Mouse (Mus musculus): ENCODE results near the gene Nyx. TPM values are rescaled to one million over a fixed set of nuclear protein-coding genes. Genes with fewer than 3 reads are reported as not detected.
"Not testable (repeated sequence)": the region's sequence is repeated elsewhere in the genome, so short reads cannot be mapped to it uniquely, and the experiment has no call there.

Nyx gene
- not detected in 2 replicates for total RNA-seq (2014; fragmentation: Nextera tagmentation)
- total RNA-seq (2017): not detected in 2 replicates

GRCm38 (mm10) chrX:13465810-13466209, at the start of gene Nyx:
Gene Nyx (plus strand): TSS chrX:13466110.
- ATAC-seq (replicated peaks; ENCODE audit: low FRiP score, low TSS enrichment, poor library complexity, severe bottlenecking): no peak

GRCm38 (mm10) chrX:13422047-13422446, 43.9 kb upstream of the Nyx start:
- no peak for ATAC-seq (replicated peaks; ENCODE audit: low FRiP score, low TSS enrichment, poor library complexity, severe bottlenecking)

GRCm38 (mm10) chrX:13431421-13431820, 34.5 kb upstream of the Nyx start:
- peak; percentile 50; the same call in 1 of the 2 replicates for ATAC-seq (replicated peaks; ENCODE audit: low FRiP score, low TSS enrichment, poor library complexity, severe bottlenecking)

- ATAC-seq (replicated peaks; ENCODE audit: low FRiP score, low TSS enrichment, poor library complexity, severe bottlenecking): not testable (repeated sequence)
These were observed 29.9 kb upstream of the Nyx start for GRCm38 (mm10) chrX:13436042-13436441.

GRCm38 (mm10) chrX:13456544-13456943, 9.4 kb upstream of the Nyx start:
- not testable (repeated sequence) for ATAC-seq (replicated peaks; ENCODE audit: low FRiP score, low TSS enrichment, poor library complexity, severe bottlenecking)

GRCm38 (mm10) chrX:13458766-13459165, 7.1 kb upstream of the Nyx start:
- ATAC-seq (replicated peaks; ENCODE audit: low FRiP score, low TSS enrichment, poor library complexity, severe bottlenecking): no peak

GRCm38 (mm10) chrX:13461266-13462261, 4.3 kb upstream of the Nyx start:
- peak; percentile 96 for ATAC-seq (replicated peaks; ENCODE audit: low FRiP score, low TSS enrichment, poor library complexity, severe bottlenecking)

- no peak for ATAC-seq (replicated peaks; ENCODE audit: low FRiP score, low TSS enrichment, poor library complexity, severe bottlenecking)
These were observed 2.9 kb upstream of the Nyx start for GRCm38 (mm10) chrX:13462982-13463517.

- no peak for ATAC-seq (replicated peaks; ENCODE audit: low FRiP score, low TSS enrichment, poor library complexity, severe bottlenecking)
These were observed 771 bp downstream of the Nyx start for GRCm38 (mm10) chrX:13466681-13467080.

GRCm38 (mm10) chrX:13467121-13467571, 1.2 kb downstream of the Nyx start:
- ATAC-seq (replicated peaks; ENCODE audit: low FRiP score, low TSS enrichment, poor library complexity, severe bottlenecking): no peak

GRCm38 (mm10) chrX:13469160-13470116, 3.5 kb downstream of the Nyx start:
- ATAC-seq (replicated peaks; ENCODE audit: low FRiP score, low TSS enrichment, poor library complexity, severe bottlenecking): no peak

GRCm38 (mm10) chrX:13471925-13472324, 6.0 kb downstream of the Nyx start:
- no peak for ATAC-seq (replicated peaks; ENCODE audit: low FRiP score, low TSS enrichment, poor library complexity, severe bottlenecking)

GRCm38 (mm10) chrX:13472751-13473225, 6.9 kb downstream of the Nyx start:
- ATAC-seq (replicated peaks; ENCODE audit: low FRiP score, low TSS enrichment, poor library complexity, severe bottlenecking): peak; percentile 76

- ATAC-seq (replicated peaks; ENCODE audit: low FRiP score, low TSS enrichment, poor library complexity, severe bottlenecking): no peak
These were observed 9.5 kb downstream of the Nyx start for GRCm38 (mm10) chrX:13475382-13475781.

GRCm38 (mm10) chrX:13477596-13477995, 11.7 kb downstream of the Nyx start:
- ATAC-seq (replicated peaks; ENCODE audit: low FRiP score, low TSS enrichment, poor library complexity, severe bottlenecking): no peak

GRCm38 (mm10) chrX:13478298-13478697, 12.4 kb downstream of the Nyx start:
- ATAC-seq (replicated peaks; ENCODE audit: low FRiP score, low TSS enrichment, poor library complexity, severe bottlenecking): no peak

GRCm38 (mm10) chrX:13479570-13479969, 13.7 kb downstream of the Nyx start:
- no peak for ATAC-seq (replicated peaks; ENCODE audit: low FRiP score, low TSS enrichment, poor library complexity, severe bottlenecking)

- ATAC-seq (replicated peaks; ENCODE audit: low FRiP score, low TSS enrichment, poor library complexity, severe bottlenecking): no peak
These were observed 16.7 kb downstream of the Nyx start for GRCm38 (mm10) chrX:13482576-13482975.

GRCm38 (mm10) chrX:13484447-13484846, 18.5 kb downstream of the Nyx start:
- no peak; the same call in 1 of the 2 replicates for ATAC-seq (replicated peaks; ENCODE audit: low FRiP score, low TSS enrichment, poor library complexity, severe bottlenecking)

Measured in megakaryocyte-erythroid progenitor cell, adult 5-6 weeks (primary cell).